Mouse (Mus musculus): ENCODE data around the gene Fam189b.

DNA sequence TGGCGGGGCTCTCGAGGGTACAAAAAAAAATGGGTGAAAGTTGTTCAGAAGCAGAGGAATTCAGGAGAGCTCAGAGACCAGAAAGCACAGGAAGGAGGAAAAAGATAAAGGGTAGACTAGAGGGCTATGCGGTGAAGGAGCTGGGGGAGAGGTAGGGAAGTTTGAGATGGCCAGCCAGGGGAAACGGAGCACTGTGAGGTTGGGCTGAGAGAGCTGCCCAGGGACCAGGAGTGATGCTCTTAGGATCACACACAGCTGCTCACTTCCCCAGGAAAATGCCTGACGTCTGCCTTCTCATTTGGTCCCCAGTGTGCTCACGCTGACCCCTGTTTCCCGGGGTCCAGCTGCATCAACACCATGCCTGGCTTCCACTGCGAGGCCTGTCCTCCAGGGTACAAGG lies 36.6 kb downstream of the Fam189b start:
- TF ChIP-seq CTCF (IDR thresholded peaks at IDR 0.05; ENCODE audit: extremely low read depth, insufficient read length, insufficient replicate concordance, low read depth, low read length) = no peak
- no peak for TF ChIP-seq POLR2A (IDR thresholded peaks at IDR 0.05; ENCODE audit: low read depth, low read length)

Data from small intestine, adult 2 months (tissue).